Mouse (Mus musculus): ENCODE measurements around the gene Elf2. TPM values are rescaled to one million over a fixed set of nuclear protein-coding genes. Genes with fewer than 3 reads are reported as not detected.
"Not testable (repeated sequence)": the region's sequence is repeated elsewhere in the genome, so short reads cannot be mapped to it uniquely, and the experiment has no call there.

Gene Elf2
- polyA plus RNA-seq, 1 experiment = 39.1 TPM

DNA sequence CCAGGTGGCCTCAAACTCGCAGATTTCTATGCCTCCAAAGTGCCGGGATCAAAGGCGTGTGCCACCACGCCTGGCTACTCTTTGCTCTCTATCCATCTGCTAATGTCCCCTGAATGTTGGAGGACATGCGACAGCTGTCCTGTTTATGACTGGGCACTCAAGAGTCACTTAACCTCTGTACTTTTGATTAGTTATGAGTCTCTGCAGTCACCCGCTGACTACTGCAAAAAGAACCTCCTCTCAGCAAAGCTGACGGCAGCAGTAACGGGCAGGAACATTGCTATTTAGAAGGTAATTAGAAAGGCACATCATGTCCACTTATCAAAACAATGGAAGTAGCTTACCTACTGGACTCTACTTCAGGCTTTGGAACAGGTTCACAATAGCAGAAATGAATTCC, 118.6 kb downstream of the Elf2 start:
- WGBS = 69% methylated on average over 8 of the region's 8 CpGs
- no peak overlapping the region for H3K4me3 ChIP-seq (replicated peaks; ENCODE audit: insufficient read depth, low read depth, low read length)

DNA sequence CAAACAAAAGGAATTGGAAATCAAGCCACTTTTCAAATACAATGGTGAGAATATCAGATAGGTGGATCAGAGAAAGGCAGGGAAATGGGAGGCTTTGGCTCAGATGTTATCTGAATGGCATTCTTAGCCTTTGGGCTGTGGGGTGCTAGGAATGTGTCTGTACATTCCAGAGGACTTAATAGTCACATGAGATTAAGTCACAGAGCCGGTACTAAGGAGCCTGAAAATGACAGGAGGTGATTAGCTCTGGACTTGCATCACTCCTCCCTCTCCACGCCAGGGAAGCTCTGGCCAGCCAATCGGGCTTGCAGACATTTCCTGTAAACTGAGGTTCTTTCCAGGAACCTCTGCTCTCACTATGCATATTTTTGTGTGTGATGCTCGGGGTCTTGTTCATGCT, 119.6 kb downstream of the Elf2 start:
- Histone ChIP-seq H3K27me3 (ENCODE audit: control insufficient read depth, insufficient read depth, low read length) (no peaks in the 10 kb centered on the region), H3K4me3 (replicated peaks; ENCODE audit: insufficient read depth, low read depth, low read length) (no peak overlapping the region), H3K27ac (ENCODE audit: insufficient read depth, low read length) (no peak overlapping the region), H3K4me1 (ENCODE audit: control insufficient read depth, insufficient read depth, low read length) (no peaks in the 10 kb centered on the region)
- WGBS = 68% methylated on average over 4 of the region's 4 CpGs
- DNase-seq = no peak
- TF ChIP-seq CTCF (IDR thresholded peaks at IDR 0.05; ENCODE audit: borderline replicate concordance, insufficient read depth, low read depth, low read length) (no peak), POLR2A (IDR thresholded peaks at IDR 0.05; ENCODE audit: borderline replicate concordance, insufficient read depth, low read length) (no peak)

More for the DNA sequence above, 118.6 kb downstream of the Elf2 start:
- Histone ChIP-seq H3K27me3 (ENCODE audit: control insufficient read depth, insufficient read depth, low read length) (no peaks in the 10 kb centered on the region), H3K4me1 (ENCODE audit: control insufficient read depth, insufficient read depth, low read length) (peaks cover 2% of the 10 kb centered on the region; the same call in 1 of the 2 replicates), H3K27ac (ENCODE audit: insufficient read depth, low read length) (no peak overlapping the region)
- TF ChIP-seq POLR2A (IDR thresholded peaks at IDR 0.05; ENCODE audit: borderline replicate concordance, insufficient read depth, low read length) (no peak), CTCF (IDR thresholded peaks at IDR 0.05; ENCODE audit: borderline replicate concordance, insufficient read depth, low read depth, low read length) (no peak)
- no peak for DNase-seq

DNA sequence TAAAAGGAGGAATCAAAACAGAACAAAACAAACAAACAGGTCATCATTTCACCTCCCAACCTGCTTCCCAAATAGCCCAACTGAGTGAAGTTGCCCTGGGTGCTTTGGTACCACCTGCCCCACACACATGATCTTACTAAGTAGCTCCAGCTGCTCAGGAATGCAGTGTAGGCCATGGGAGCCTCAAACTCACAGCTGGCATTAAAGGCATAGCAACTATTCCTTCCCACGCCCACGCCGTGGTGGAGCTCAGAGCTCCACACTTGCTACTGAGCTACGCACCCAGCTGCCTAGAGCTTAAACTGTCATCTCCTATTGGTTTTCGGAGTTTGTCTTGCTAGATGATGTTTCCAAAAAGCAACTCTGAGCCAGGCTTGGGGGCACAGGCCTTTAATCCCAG, 121.2 kb downstream of the Elf2 start:
- 93% methylated on average over 5 of the region's 5 CpGs for WGBS

DNA sequence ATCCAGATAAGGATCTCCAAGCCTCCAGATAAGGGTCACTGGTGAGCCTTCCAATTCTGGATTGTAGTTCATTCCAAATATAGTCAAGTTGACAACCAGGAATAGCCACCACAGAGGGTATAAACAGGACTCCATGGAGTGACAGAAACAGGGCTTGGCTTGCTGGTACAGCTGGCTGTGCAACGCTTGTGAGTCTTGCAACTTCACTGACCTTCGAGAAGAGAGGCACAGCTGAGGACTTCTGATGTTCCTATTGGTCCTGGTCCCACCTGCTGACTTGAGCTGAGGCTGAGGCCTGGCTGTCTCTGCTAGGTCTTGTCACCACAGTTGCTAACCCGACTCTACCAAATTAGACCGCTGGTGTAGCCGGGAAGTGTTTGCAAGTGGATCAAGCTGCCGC, 122.1 kb downstream of the Elf2 start:
- 88% methylated on average over 6 of the region's 6 CpGs for WGBS
- H3K27me3 ChIP-seq (ENCODE audit: control insufficient read depth, insufficient read depth, low read length); H3K27ac ChIP-seq (ENCODE audit: insufficient read depth, low read length); DNase-seq; H3K4me3 ChIP-seq (replicated peaks; ENCODE audit: insufficient read depth, low read depth, low read length); H3K4me1 ChIP-seq (ENCODE audit: control insufficient read depth, insufficient read depth, low read length): not testable (repeated sequence)

More for the DNA sequence above, 121.2 kb downstream of the Elf2 start:
- TF ChIP-seq CTCF (IDR thresholded peaks at IDR 0.05; ENCODE audit: borderline replicate concordance, insufficient read depth, low read depth, low read length) = no peak
- TF ChIP-seq POLR2A (IDR thresholded peaks at IDR 0.05; ENCODE audit: borderline replicate concordance, insufficient read depth, low read length) = no peak
- Histone ChIP-seq H3K4me1 (ENCODE audit: control insufficient read depth, insufficient read depth, low read length) (no peaks in the 10 kb centered on the region), H3K27me3 (ENCODE audit: control insufficient read depth, insufficient read depth, low read length) (no peaks in the 10 kb centered on the region), H3K27ac (ENCODE audit: insufficient read depth, low read length) (no peak overlapping the region), H3K4me3 (replicated peaks; ENCODE audit: insufficient read depth, low read depth, low read length) (no peak overlapping the region)
- DNase-seq = no peak

DNA sequence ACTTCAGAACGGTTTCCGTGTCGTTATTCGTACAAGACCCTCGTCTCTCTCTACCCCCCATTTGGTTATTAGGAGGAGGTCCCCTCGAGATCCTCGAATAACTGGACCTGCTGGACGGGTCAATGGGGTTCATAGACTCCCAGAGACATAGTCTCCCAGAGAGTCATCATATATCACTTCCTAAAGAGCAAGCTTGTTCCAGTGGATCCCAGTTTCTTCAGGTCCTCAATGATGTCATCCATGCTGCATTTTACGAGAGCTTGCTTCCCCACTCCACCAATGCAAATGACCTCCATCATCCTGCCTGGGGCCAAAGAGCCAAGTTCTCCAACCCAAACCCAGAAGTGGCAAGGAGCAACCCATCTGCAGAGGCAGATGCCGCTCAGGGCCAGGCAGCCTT, 124.1 kb downstream of the Elf2 start:
- H3K27me3 ChIP-seq (ENCODE audit: control insufficient read depth, insufficient read depth, low read length); H3K4me1 ChIP-seq (ENCODE audit: control insufficient read depth, insufficient read depth, low read length); H3K27ac ChIP-seq (ENCODE audit: insufficient read depth, low read length); H3K4me3 ChIP-seq (replicated peaks; ENCODE audit: insufficient read depth, low read depth, low read length); DNase-seq: not testable (repeated sequence)
- 79% methylated on average over 8 of the region's 10 CpGs for WGBS

DNA sequence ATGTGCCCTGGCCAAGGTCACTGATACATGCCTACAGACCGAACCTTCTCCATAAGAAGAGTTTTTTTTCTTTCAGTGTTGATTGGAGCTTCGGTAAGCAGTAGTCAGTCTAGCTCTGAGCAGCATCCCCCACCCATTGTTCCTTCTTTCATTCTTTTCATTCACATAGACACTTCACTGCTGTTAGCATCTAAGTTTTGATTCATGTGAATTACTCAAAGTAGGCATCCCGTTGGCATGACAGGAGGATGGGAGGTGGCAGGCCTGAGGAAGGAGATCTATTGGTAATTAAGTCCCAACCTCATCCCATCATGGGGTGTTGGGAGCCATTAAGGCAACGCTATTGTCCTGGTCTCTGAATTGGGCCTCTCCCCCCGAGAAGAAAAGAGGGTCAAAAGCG, 124.8 kb downstream of the Elf2 start:
- Histone ChIP-seq H3K27ac (ENCODE audit: insufficient read depth, low read length) (no peak overlapping the region), H3K4me3 (replicated peaks; ENCODE audit: insufficient read depth, low read depth, low read length) (no peak overlapping the region), H3K27me3 (ENCODE audit: control insufficient read depth, insufficient read depth, low read length) (no peaks in the 10 kb centered on the region; the same call in 1 of the 2 replicates), H3K4me1 (ENCODE audit: control insufficient read depth, insufficient read depth, low read length) (no peaks in the 10 kb centered on the region)
- no peak for DNase-seq
- no peak for TF ChIP-seq POLR2A (IDR thresholded peaks at IDR 0.05; ENCODE audit: borderline replicate concordance, insufficient read depth, low read length)
- WGBS = 85% methylated on average over 6 of the region's 6 CpGs

DNA sequence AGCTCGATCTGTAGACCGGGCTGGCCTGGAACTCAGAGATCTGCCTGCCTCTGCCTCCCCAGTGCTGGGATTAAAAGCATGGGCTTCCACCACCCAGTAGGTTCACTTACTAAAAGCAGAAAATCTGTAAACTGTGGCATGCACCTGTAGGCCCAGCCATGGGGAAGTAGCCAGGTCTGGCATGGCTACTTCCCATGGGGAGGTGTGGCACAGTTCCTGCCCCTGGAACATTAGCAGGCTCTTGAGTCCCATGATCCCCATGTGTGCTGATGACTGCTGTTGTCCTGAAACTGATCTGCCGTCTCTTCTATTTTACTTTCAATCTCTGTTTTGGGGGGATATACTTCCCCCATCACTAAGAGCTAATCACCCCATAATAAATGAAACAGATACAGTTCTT, 127.4 kb downstream of the Elf2 start:
- H3K4me3 ChIP-seq (replicated peaks; ENCODE audit: insufficient read depth, low read depth, low read length) = no peak overlapping the region
- no peak for TF ChIP-seq CTCF (IDR thresholded peaks at IDR 0.05; ENCODE audit: borderline replicate concordance, insufficient read depth, low read depth, low read length)
- TF ChIP-seq POLR2A (IDR thresholded peaks at IDR 0.05; ENCODE audit: borderline replicate concordance, insufficient read depth, low read length) = no peak
- WGBS = 97% methylated on average over 3 of the region's 3 CpGs
- H3K27me3 ChIP-seq (ENCODE audit: control insufficient read depth, insufficient read depth, low read length) = no peaks in the 10 kb centered on the region; the same call in 1 of the 2 replicates
- no peak overlapping the region for H3K27ac ChIP-seq (ENCODE audit: insufficient read depth, low read length)
- no peaks in the 10 kb centered on the region for H3K4me1 ChIP-seq (ENCODE audit: control insufficient read depth, insufficient read depth, low read length)
- DNase-seq = no peak

DNA sequence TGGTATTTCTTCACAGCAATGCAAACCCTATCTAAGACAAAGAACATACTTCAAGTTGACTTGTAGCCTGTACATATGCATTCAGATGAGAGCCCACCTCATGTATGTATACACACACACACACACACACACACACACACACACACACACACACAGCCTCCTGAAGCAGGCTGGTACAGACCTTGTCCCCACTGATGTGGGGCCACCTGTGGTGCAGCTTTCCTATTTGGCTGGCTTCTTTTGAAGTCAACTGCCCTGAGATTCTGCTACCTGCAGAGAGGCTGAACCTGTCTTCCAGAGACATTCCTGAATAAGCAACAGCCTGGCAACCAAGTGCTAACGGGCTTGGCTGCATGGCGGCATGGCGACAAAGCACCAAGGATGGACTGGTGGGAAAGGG, 130.0 kb downstream of the Elf2 start:
- TF ChIP-seq POLR2A (IDR thresholded peaks at IDR 0.05; ENCODE audit: borderline replicate concordance, insufficient read depth, low read length) = no peak
- no peak for TF ChIP-seq CTCF (IDR thresholded peaks at IDR 0.05; ENCODE audit: borderline replicate concordance, insufficient read depth, low read depth, low read length)
- 78% methylated on average over 3 of the region's 3 CpGs for WGBS
- no peaks in the 10 kb centered on the region; the same call in 1 of the 2 replicates for H3K27me3 ChIP-seq (ENCODE audit: control insufficient read depth, insufficient read depth, low read length)

More for the DNA sequence above, 130.0 kb downstream of the Elf2 start:
- no peak overlapping the region for H3K4me3 ChIP-seq (replicated peaks; ENCODE audit: insufficient read depth, low read depth, low read length)
- no peaks in the 10 kb centered on the region for H3K4me1 ChIP-seq (ENCODE audit: control insufficient read depth, insufficient read depth, low read length)
- DNase-seq = no peak
- H3K27ac ChIP-seq (ENCODE audit: insufficient read depth, low read length) = no peak overlapping the region
